Mouse (Mus musculus) brain, adult 2 months (tissue): ENCODE data around the gene Ccdc187.

Experiments
- DNase-seq: peaks from one replicate; pipeline ENCODE4 v3.0.0; 2011; ENCODE audit warnings: low read depth, low spot score

Ccdc187 gene

GRCm38 (mm10) chr2:26285804-26286203 is 8.6 kb downstream of the Ccdc187 start:
- peak; percentile 52 for DNase-seq

DNA sequence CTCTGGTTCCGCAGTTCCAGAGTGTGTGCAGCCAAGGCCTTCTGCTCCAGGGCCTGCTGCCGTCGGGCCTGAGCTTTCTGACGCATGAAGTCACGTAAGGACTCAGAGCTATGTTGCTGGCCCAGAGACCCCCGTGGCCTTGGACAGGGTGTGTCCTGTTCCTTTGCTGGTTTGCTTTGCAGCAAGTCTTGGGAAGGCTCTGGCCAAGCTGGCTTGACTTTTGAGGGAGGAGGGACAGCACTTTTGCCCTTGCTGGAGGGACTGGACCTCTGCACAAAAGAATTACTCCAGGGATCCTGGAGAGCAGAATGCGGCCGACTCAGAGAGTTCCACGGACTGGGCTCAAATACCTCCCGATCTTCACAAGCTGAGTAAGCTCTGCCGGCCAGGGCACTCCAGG is 13.8 kb downstream of the Ccdc187 start:
- no peak for DNase-seq

DNA sequence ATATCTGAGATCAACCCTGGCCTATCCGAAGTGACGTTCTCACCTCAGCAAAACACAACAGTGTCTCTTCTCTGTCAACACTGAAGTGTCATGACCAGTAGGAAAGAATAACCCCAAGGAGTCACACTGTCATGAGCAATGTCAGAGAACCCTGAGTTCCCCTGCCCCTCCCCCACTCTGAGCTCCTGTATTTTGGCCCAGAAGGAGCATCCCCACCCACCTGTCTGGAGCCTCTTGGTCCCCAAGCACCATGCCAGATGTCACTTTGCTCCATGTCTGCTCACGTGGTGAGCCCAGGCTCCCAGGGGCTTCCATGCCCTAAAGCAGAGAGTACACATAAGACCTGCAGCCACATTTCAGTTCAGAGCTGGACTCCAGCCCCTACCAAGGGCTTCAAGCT is 14.6 kb downstream of the Ccdc187 start:
- no peak for DNase-seq

- DNase-seq = peak; percentile 83
Measured at GRCm38 (mm10) chr2:26273611-26274010, 20.7 kb downstream of the Ccdc187 start.

DNA sequence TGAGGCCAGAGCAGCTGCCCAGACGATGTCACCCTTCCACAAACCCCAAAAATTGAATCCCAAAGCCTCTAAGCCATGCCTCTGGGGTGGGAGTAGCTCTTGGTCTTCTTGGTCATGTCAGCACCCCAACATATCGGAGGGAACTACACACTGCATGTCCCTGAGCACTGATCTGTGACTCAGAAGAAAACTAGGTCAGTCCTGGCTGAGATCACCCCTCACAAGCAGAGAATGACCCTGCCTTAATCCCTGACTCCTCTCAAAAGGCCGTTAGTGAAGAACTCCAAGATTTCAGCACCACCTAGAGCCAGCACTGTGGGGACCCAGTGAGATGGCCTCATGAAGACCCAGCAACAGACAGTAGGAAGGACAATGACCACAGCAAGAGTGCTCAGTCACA is 26.1 kb downstream of the Ccdc187 start:
- no peak for DNase-seq

DNA sequence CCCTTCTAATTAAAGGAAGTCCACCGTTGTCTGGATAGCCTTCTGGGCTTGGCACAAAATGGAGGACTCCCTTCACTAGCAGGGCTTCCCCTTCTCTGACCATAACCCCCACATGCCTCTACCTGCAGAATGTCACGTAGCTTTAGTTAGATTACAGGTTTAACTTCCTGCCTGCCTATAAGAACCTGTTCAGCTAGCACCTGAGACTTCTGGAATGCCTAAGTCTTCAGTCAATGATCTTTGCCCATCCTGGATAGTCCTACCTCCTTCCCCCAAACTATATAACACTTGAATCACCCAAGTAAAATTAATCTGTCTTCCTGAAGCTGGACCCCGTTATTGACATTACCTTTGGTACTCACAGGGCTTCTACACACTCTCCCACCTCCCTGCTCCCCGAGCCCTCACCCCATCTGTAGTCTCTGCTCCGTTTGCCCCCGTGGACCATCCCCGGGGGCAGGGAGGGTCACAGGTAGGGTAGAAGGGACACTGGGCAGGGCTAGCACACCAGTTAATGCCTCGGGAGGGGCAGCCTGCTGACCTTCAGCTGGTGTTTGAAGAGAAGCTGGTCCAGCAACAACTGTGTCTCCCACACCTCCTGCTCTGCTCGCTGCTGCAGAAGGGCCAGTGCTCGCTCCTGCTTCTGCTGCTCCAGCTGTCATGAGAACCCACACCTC is 28.2 kb downstream of the Ccdc187 start:
- DNase-seq = no peak

DNA sequence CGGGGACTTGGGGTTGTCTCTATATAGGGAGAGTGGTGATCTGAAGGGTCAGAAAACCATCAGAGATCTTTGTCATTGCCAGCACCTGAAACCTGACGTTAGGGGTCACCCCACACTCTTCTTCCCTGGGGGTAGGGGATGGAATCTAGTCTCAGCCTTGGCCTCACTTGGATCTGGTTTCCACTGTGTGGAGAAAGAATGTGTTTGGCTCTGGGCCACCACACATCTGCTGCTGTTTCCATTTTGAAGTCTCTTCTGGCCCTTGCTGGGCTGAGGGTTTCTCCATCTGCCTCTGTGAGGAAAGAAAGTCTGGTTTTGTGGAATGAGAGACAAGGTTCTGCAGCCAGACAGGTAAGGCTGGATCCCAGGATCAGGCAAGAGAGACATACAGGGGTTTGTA is 29.3 kb downstream of the Ccdc187 start:
- no peak for DNase-seq

- no peak for DNase-seq
Measured at GRCm38 (mm10) chr2:26264646-26265045, 29.7 kb downstream of the Ccdc187 start.

- no peak for DNase-seq
Measured at GRCm38 (mm10) chr2:26257315-26258096, 36.9 kb downstream of the Ccdc187 start.

- DNase-seq = no peak
Measured at GRCm38 (mm10) chr2:26254816-26255215, 39.5 kb downstream of the Ccdc187 start.

GRCm38 (mm10) chr2:26252514-26253206 is 41.7 kb downstream of the Ccdc187 start:
- no peak for DNase-seq

DNA sequence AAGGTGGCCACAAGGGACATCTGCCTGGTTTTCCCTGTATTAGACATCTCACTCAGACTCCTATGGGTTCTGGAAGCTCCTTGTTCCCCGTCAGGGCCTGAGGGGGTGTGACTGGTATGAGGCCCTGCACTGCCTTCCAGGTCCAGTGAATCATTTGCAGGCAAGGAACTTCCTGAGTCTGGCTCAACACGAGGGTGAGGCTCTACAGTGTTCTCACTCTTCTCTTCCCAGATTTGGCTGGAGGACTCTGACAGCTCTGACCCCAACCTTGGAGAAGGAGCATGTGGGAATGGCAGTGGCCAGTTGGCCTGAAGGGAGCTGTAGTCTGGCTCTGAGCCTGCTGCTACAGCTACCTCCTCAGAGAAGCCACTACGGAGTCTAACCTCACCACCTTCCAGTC is 46.8 kb downstream of the Ccdc187 start:
- no peak for DNase-seq

GRCm38 (mm10) chr2:26240841-26241240 is 53.5 kb downstream of the Ccdc187 start:
- DNase-seq = no peak

DNA sequence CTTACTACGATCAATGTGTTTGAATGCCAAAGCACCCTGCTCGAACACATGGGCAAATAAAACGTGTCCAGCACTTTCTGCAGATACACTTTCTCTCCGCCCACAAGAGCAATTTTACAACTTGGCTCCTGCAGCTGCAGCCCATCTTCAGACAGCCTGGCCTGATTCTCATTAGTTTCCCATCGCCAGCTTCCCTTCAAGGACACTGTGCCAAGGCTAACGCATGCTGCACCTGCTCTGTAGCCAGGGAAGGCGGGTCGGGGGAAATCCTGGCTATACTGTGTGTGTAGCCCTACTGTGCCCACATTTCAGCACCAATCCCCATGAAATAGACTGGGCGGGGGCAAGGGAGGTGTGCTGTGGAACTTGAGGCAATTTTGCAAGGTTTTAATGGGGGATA is 54.0 kb downstream of the Ccdc187 start:
- DNase-seq = peak; percentile 58

DNA sequence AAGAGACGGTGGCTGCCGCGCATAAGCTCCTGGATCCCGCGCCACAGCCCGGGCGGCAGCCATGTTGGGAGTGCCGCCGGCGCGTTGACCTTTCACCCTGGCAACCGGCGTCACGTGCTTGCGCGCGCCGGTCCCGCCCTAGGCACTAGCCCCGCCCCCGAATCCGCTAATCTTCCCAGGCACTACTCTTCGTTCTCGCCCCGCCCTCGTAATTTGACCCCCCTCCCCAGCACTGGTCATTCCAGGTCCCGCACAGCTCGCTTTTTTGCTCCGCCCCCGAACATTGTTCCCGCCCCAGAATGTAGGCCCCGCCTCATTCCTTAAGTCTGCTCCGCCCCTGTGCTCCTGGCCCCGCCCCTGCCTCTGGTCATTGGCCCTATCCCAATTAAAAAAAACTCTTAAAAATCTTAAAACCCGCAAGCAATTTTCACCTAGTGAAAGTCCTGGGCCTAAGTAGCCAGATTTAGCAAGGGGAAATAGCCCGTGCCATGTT is 57.0 kb downstream of the Ccdc187 start, which contains the start of gene Qsox2:
TSS of gene Qsox2 (minus strand) at position 236 of the 493 bp plus-strand sequence.
- peak; percentile 91 for DNase-seq

DNA sequence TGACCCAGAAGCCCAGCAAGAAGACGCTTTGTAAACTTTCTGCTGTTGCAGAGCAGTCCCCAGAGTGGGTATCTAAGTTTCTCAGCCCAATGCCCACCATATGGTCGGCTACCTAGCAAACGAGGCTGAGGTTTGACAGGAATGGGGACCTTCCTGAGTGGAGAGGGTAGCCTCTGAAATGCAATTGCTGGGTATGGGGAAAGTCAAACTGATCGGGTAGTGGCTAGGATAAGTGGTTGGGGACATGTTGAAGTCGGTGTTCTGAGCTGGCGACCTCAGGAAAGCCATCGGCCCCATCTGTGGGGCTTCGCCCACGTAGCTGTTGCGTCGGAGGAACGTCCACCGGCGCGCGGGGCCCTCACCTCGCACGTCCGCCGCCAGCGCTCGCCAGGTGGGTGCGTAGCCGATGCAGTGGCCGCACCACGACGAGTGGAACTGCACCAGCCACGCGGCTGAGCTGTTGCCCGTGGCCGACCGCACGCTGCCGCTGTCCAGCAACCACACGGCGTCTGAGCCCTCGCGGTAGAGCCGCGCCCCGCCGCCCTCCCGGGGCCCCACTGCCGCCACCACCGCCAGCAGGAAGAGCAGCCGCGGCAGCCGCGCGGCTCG is 57.6 kb downstream of the Ccdc187 start:
- peak; percentile 60 for DNase-seq

DNA sequence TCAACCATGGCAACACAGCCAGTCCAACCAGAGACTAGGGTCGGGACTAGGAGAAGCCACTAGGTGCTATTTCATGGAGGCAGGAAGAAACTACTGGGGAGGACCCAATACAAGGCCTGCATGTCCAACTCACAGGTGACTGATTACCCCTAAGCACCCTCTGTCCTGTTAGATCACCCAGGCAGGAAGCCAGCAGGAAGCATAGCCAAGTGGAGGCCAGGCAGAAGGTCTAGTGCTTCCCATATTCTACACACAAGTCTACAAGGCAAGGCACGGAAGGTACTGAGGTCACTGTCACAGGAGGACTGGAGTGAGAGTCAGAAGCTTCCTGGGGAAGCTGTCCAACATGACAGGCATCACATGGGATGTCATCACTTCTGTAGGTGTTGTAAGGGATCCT is 59.6 kb downstream of the Ccdc187 start:
- DNase-seq = no peak

DNA sequence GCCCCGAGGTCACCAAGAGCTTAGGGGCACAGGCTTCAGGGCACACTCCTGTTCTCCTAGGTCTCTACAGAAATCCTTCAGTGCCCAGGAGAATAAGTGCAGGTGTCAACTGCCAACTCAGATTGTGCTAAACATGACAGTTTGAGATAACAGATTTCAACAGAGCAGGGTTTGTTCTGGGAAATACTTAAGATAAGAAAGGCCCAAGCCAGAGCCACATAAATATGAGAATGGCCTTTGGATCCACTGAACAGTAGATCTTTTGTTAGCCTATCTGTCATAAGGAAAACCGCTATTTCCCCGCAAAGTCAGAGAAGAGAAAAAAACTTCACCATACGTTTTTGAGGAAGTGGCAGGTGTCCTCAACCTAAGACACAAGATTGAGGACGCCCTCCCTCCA is 60.1 kb downstream of the Ccdc187 start:
- no peak for DNase-seq

DNA sequence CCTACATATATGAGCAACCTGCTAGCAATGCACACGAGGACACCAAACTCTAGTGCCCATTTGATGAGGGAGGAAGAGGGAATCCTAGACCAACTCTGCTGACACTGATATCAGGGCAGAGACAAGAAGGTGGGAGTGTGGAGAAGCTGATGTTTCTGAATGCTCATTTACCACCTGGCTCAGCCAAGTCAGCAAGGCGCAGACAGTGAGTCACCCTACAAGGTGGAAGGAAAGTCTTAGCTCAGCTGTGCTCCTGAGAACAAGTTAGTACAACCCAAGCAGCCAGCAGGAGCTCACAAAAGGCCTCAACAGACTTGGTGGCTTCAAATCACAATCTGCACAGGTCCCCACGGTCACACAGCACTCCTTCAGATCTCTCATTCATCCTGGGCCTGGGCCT is 63.0 kb downstream of the Ccdc187 start:
- peak; percentile 72 for DNase-seq

- peak; percentile 84 for DNase-seq
Measured at GRCm38 (mm10) chr2:26230253-26230652, 64.1 kb downstream of the Ccdc187 start.

DNA sequence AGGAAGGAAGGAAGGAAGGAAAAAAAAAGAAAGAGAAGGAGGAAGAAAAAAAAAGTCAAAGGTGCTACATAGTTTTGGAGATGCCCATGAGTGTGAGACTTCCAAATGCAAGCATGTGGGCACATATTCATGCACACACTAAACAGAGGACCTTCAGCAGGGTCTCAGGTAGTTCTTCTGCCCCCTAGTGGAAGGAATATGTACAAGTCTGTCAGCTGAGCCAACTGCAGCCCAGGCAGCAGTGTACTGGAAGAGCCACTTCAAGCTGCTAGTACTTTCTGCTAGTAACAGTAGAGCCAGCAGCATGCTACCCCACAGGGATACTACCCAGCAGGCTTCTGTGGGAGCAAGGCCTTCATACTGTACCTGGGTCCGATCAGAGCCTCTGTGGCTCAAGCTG is 66.6 kb downstream of the Ccdc187 start:
- DNase-seq = peak; percentile 89

- no peak for DNase-seq
Measured at GRCm38 (mm10) chr2:26225242-26225641, 69.1 kb downstream of the Ccdc187 start.
